Mouse (Mus musculus) ZHBTc4 (cell line): Measurements from ENCODE around the gene Dab2.

ENCODE experiments used
- DNase-seq: peaks from one replicate; pipeline ENCODE4 v3.0.0-alpha.2; 2011; ENCODE audit warnings: low read depth, low spot score

Dab2 gene

DNA sequence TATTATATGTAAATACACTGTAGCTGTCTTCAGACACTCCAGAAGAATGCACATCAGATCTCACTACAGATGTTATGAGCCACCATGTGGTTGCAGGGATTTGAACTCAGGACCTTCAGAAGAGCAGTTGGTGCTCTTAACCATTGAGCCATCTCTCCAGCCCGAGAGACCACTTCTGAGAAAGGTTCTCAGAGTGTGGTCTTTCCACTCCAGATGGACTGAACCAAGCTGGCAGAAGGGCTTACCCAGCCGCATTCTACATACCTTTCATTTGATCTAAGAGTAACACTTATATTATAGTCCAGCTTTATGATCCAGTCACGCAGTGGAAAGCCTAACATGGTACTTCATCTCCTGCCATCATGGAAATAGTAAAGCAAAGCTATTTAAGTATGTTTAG lies 92.3 kb downstream of the Dab2 start:
- DNase-seq = no peak

GRCm38 (mm10) chr15:6393624-6394023 lies 94.0 kb downstream of the Dab2 start:
- no peak for DNase-seq

DNA sequence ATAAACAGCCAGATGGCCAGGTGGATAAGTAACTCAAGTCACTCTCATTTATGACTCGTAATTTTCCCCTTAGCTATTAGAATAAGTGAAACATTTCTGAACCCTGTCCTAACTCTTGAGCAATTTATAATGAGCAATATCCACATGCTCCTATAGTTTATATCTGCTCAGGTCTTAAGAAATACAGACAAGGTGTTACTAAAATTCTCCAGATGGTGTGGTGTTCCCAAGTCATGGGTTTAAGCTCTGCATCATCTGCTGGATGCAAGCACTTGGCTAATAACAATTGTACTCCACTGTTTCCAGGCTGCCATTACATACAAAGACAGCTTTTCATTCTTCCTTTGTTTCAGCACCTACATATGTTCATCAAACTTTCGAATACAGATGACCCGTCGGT lies 98.6 kb downstream of the Dab2 start:
- DNase-seq = no peak

DNA sequence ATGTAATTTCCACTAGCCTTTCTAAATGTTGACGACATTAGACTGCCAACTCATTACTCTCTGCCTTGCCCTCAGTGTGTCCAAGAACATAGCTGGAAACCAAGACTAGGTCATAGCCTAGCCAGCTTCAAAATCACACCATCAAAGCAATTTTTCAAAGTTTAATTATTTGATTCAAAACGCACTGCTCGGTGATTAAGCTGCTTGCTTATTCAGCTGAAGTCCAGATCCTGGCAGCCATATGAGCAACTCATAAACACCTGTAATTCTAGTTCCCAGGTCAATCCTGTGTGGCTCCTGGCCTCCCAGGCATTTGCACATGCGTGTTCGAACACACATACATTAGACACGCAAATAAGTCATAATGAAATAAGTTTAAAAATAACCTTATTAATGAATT lies 99.3 kb downstream of the Dab2 start:
- DNase-seq = no peak

DNA sequence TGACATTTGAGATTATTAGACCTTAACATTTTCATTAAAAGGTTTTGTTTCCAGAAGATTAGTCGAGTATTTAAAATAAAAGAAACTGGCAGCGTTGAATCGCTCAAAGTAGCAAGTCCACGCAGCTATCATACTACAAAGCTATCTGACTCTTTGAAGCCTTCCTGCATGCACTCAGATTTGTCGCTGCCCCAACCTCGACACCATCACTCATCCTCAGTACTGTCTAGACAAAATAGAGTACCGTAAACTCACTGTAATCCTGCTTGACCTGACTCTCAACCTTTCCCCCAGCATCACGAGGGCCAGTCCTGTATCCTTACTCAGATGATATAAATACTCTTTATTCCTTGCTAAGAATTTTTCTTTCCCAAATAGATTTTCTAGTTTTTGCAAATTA lies 100.5 kb downstream of the Dab2 start:
- DNase-seq = no peak

DNA sequence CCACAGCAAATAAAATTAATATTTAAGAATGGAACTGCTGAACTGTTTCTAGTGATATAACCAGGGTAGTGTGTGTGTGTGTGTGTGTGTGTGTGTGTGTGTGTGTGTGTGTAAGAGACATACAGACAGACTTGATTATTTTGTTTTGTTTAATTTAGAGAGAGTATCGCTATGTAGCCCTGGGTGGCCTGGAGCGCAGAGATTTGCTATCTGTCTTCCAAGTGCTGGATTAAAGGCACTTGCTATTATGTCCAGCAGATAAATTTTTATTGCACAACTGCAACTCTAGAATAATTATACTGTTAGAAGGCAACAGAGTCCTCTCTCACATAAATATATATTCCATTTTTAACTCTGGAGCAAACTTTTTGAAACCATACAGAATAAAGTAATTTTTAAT lies 102.8 kb downstream of the Dab2 start:
- DNase-seq = no peak

GRCm38 (mm10) chr15:6404172-6404571 lies 104.6 kb downstream of the Dab2 start:
- DNase-seq = no peak

DNA sequence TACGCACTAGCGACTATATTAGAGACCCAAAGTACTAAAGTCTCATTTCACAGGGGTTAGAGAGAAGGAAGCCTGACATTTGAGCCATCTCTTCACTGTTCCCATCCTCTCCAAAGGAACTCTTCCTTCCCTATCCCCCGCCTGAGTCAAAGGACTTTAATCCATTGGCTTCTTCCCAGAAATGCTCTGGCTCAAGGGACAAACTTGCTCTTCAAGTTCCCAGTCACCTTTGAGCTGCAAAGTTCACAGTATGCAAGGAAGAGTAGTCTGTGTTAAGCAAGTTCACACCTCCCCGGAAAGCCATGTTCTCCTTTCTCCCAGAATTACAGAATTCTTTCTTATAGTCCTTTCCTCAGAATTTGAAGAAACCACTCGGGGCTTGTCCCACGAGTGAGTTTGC lies 107.2 kb downstream of the Dab2 start:
- no peak for DNase-seq

DNA sequence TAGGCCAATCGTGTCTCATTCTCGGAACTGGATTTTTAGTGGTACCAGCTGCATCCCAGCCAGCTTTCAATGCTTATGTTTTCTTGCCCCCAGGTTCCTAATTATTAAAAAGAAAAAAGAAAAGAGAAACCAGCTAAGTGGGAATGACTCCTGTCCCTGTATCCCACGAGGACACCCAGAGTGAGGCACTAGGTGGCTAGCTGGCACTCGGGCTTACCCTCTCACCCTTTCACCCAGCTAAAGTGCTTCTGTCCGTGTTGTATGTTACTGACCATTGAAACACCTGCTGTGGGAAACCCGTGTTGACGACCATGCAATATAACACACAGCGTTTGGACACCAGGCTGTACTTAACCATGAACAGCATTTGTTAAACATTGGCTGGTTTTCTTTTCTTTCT lies 109.4 kb downstream of the Dab2 start:
- DNase-seq = no peak

DNA sequence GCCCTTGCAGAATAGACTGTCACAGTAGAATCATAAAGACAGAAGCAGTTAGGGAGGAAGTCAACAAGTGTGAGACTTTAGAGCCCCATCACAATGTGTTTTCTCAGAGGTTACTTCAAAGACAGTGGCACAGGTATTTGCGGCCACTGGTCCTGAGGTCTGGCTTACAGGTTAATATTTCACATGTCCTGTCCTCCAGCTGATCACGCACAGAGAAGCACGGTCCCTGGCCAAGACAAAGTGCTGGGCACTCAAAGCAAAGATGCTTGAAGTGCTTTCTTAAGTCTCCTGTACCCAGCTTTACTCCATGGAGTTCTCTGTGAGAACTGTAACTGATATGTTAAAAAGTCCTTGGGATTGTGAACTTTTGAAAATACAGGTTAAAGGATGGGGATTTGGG lies 110.6 kb downstream of the Dab2 start:
- no peak for DNase-seq

DNA sequence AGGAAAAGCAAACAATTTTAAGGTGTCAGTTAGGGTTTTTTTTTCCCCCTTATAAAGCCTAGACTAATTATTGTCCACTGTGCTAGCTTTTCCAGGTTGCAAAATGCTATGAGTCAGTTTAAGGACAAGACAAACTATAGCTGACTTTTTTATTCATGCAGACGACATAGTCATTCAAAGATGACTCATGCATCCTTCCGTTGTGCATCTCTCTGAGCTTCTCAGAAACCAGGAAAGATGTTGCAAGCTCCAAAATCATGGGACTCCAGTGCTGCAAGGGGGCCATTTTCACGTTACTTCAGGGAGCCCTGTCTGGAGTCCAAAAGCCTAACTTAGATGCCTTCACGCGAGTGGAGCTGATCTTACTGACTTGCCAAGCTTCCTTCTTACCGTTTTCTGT lies 111.7 kb downstream of the Dab2 start:
- DNase-seq = no peak

DNA sequence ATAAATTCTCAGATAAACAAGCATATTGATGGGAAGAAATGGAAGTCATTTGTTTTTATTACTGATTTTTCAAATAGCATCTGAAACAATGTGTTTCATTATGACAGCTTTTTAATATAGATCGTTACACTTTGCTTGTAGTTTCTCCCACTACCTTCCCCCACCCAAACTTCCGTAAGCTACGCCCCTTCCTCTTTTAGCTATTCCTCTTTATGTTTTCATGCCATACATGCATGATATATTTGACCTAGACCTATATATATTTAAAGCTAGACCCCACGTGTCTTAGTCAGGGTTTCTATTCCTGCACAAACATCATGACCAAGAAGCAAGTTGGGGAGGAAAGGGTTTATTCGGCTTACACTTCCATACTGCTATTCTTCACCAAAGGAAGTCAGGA lies 115.7 kb downstream of the Dab2 start:
- no peak for DNase-seq

GRCm38 (mm10) chr15:6431777-6432176 lies 132.2 kb downstream of the Dab2 start:
- DNase-seq = peak; percentile 38

- DNase-seq = peak; percentile 23
Measured at GRCm38 (mm10) chr15:6432411-6432810, 132.8 kb downstream of the Dab2 start.

DNA sequence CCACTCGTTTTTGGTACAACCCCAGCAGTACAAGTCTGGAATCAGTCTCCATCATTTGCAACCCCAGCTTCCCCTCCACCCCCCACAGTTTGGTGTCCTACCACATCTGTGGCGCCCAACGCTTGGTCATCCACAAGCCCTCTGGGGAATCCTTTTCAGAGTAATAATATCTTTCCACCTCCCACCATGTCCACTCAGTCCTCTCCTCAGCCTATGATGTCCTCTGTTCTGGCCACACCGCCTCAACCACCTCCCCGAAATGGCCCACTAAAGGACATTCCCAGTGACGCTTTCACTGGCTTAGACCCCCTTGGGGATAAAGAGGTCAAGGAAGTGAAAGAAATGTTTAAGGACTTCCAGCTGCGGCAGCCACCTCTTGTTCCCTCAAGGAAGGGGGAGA lies 135.7 kb downstream of the Dab2 start:
- DNase-seq = no peak

- DNase-seq = peak; percentile 45
Measured at GRCm38 (mm10) chr15:6435773-6436172, 136.2 kb downstream of the Dab2 start.

DNA sequence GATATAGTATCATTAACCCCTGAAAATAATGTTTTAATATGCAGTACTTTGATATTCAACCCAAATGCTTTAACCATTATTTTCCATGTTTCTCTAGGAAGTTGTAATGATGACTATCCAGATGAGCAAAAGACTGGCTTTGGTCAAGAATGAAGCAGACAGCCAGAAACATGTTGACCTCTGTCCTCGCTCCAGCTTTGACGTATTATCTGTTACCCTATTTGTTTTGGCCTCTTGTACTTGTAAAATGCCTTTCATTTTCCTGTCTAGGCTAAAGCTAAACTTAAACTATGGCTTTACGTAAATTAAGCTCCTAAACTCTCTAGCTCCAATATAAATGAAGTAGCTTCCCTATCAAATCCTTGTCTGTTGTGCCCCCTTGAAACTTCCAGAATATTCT lies 139.1 kb downstream of the Dab2 start:
- no peak for DNase-seq

GRCm38 (mm10) chr15:6444452-6444851 lies 144.9 kb downstream of the Dab2 start:
- no peak for DNase-seq

GRCm38 (mm10) chr15:6445135-6445534 lies 145.5 kb downstream of the Dab2 start, which contains the start of gene C9:
Gene C9, plus strand, starts transcription at chr15:6445327.
- DNase-seq = no peak

DNA sequence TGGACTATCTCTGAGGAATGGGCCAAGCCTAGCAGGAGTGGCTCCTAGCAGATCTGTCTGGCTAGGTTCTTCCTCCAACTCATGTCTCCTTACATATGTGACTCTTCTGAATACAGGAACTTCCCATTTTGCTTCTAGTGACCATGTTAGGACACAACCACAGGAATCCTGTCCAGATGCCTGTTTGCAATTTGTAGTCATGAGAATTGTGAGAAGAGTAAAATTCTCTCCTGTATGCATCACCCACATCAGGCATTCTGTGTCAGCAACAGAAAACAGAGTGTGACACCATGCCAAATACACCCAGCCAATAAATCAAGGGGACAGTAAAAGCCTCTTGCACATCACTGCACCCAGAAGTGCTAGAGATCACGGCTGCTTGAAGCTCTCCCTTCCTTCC lies 146.6 kb downstream of the Dab2 start:
- no peak for DNase-seq

- DNase-seq = no peak
Measured at GRCm38 (mm10) chr15:6448892-6449291, 149.3 kb downstream of the Dab2 start.

DNA sequence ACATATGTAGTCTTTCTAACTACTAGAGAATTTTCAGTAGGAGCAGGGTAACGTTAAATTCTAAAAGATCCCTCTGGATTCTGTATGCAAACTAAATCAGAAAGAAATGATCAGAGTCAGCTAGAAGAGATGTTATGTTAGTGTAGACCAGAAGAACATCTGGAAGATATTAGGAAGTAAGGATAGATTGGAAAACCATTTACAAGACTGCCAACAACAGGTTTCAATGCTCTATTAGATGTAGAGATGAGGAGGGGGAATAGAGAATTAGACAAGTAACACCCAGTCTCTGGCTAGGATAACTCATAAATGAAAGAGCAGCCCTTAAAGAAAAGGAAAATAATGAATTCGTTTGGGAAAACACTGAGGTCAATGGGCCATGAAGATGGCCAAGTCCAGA lies 154.9 kb downstream of the Dab2 start:
- no peak for DNase-seq

- no peak for DNase-seq
Measured at GRCm38 (mm10) chr15:6461381-6461780, 161.8 kb downstream of the Dab2 start.

DNA sequence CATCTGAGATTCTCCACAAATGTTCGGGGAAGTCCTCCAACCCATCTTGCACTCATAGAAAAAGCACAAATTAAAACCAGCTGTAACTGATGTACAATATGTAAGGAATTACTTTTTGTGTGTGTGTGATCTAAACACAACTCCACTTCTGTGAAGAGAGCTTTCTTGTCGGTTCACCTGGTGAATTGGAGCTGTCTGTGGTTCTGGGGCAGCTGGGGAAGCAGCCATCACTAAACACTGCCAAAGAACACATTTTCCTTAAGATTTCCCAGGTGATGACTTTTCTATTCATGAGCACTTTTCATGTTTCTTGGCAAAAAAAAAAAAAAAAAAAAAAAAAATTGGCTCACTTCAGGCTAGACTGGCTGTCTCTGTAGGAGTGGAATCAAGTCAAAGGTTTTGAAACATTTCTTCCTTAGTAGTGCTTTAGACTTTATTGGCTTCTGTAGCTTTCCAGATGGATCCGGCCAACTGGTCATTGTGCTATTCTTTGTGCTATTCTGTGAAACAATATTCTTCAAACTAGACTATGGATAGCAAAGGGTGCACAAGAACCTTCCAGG lies 163.9 kb downstream of the Dab2 start:
- no peak for DNase-seq
